Mouse (Mus musculus) liver, embryonic 14.5 days (tissue): ENCODE measurements around the gene Atxn1. TPM values are rescaled to one million over a fixed set of nuclear protein-coding genes. Genes with fewer than 3 reads are reported as not detected.

Experiments used
- ATAC-seq: fragments of 200-750 bp; cut with Nextera tagmentation; 2 replicates; pipeline ENCODE4 v1.8.0; 2017; ENCODE audit warnings: moderate number of reproducible peaks, mild to moderate bottlenecking, moderate library complexity; ENCODE audit not compliant: insufficient read depth
- DNase-seq, 3 experiments: peaks; one replicate each; pipeline ENCODE4 v3.0.0-alpha.2; 2012 to 2013; ENCODE audit warnings: low read depth in 3 of 3, low spot score in 3 of 3
- H3K27ac ChIP-seq: fragments of 300-500 bp; sonication (generic); 2 replicates; pipeline ENCODE4 v1.5.1; 2014; ENCODE audit warnings: moderate library complexity, mild to moderate bottlenecking, control low read depth, inconsistent platforms
- H3K27me3 ChIP-seq: fragments of 300-500 bp; sonication (generic); 2 replicates; pipeline ENCODE4 v1.6.1; 2014; ENCODE audit warnings: mild to moderate bottlenecking, low read length, moderate library complexity; ENCODE audit not compliant: control insufficient read depth, insufficient read depth
- H3K36me3 ChIP-seq: fragments of 300-500 bp; sonication (generic); replicated peaks from 2 replicates; pipeline ENCODE4 v1.6.1; 2014; ENCODE audit warnings: low read depth; ENCODE audit not compliant: control insufficient read depth, insufficient read depth
- H3K4me1 ChIP-seq, 2 experiments: fragments of 200-500 bp in 1 of 2; fragments of 300-500 bp in 1 of 2; sonication (generic) in 1 of 2; replicated peaks; 2 replicates each; pipeline ENCODE4 v1.6.1; 2012 to 2014; ENCODE audit warnings: antibody characterized with exemption in 1 of 2, inconsistent platforms in 1 of 2, low read length in 1 of 2; ENCODE audit not compliant: control insufficient read depth in 2 of 2, insufficient read depth in 2 of 2
- H3K4me2 ChIP-seq: fragments of 300-500 bp; sonication (generic); 2 replicates; pipeline ENCODE4 v1.6.1; 2014; ENCODE audit warnings: low read depth, mild to moderate bottlenecking, control low read depth, moderate library complexity
- H3K4me3 ChIP-seq, 2 experiments: fragments of 200-500 bp in 1 of 2; fragments of 300-500 bp in 1 of 2; sonication (generic) in 1 of 2; 2 replicates each; pipeline ENCODE4 v1.5.1; 2012 to 2014; ENCODE audit warnings: low read depth in 2 of 2, low read length in 2 of 2, mild to moderate bottlenecking in 2 of 2, control low read depth in 1 of 2, inconsistent platforms in 1 of 2, moderate library complexity in 1 of 2; ENCODE audit not compliant: insufficient read depth in 1 of 2
- H3K9ac ChIP-seq: fragments of 300-500 bp; sonication (generic); replicated peaks from 2 replicates; pipeline ENCODE4 v1.6.1; 2014; ENCODE audit warnings: mild to moderate bottlenecking, control low read depth, moderate library complexity
- H3K9me3 ChIP-seq: fragments of 300-500 bp; sonication (generic); 2 replicates; pipeline ENCODE4 v1.6.1; 2016; ENCODE audit warnings: low read length, mixed read lengths; ENCODE audit not compliant: control insufficient read depth
- CTCF ChIP-seq: IDR thresholded peaks from 2 replicates; pipeline ENCODE4 v1.5.1; 2016; ENCODE audit warnings: antibody characterized with exemption, low read depth, control low read depth
- EP300 ChIP-seq: IDR thresholded peaks from 2 replicates; pipeline ENCODE4 v1.6.1; 2016; ENCODE audit warnings: antibody characterized with exemption, low read depth
- WGBS: fragments of 180-500 bp; shearing (Covaris S2); extraction: QIAGEN DNeasy Blood & Tissue Kit; methylation state at CpG from one replicate; pipeline ENCODE4 v1.1.7; 2014; ENCODE audit not compliant: insufficient replicate concordance; 5-methylcytosine and 5-hydroxymethylcytosine counted together
- polyA plus RNA-seq, 2 experiments: library from polyadenylated mRNA; depleted of rRNA in 1 of 2; stranded (reverse) in 1 of 2; unstranded in 1 of 2; fragments of >200 nt; fragmentation: Nextera tagmentation in 1 of 2; extraction: Ambion mirVana in 1 of 2; gene quantifications; 2 replicates each; pipeline versions ENCODE4 v1.2.1 to v1.2.3; 2012 to 2014

Atxn1 gene
- polyA plus RNA-seq, 2 experiments: 1.0 to 1.2 TPM

- H3K4me2 ChIP-seq: no peak overlapping the region
- H3K36me3 ChIP-seq: no peaks in the 10 kb centered on the region
- H3K27ac ChIP-seq: no peak overlapping the region
- WGBS: 80% methylated on average over 9 of the region's 9 CpGs
- no peaks in the 10 kb centered on the region for H3K9me3 ChIP-seq
- H3K4me1 ChIP-seq: peaks cover 3% of the 10 kb centered on the region in 2 experiments; a peak in 2 of 4 replicates
- TF ChIP-seq CTCF: no peak
- TF ChIP-seq EP300: no peak
- no peak overlapping the region for H3K4me3 ChIP-seq
- ATAC-seq: no peak
- no peaks in the 10 kb centered on the region for H3K27me3 ChIP-seq
- H3K9ac ChIP-seq: no peak overlapping the region
- no peak for DNase-seq
These were observed 402.8 kb downstream of the Atxn1 start for GRCm38 (mm10) chr13:45562011-45562410.

- Histone ChIP-seq H3K9me3 (no peaks in the 10 kb centered on the region), H3K9ac (no peak overlapping the region), H3K4me1 (peaks cover 3% of the 10 kb centered on the region in 2 experiments; a peak in 2 of 4 replicates), H3K4me3 (no peak overlapping the region), H3K27ac (no peak overlapping the region), H3K36me3 (no peaks in the 10 kb centered on the region), H3K27me3 (no peaks in the 10 kb centered on the region), H3K4me2 (no peak overlapping the region)
- 58% methylated on average over 7 of the region's 7 CpGs for WGBS
- TF ChIP-seq EP300: no peak
- peak; percentile 77 for TF ChIP-seq CTCF
- ATAC-seq (no peak), DNase-seq (peak in 1 of 3 experiments; percentile 32)
These were observed 404.3 kb downstream of the Atxn1 start for GRCm38 (mm10) chr13:45560543-45560942.

- Histone ChIP-seq H3K27me3 (no peaks in the 10 kb centered on the region), H3K27ac (no peak overlapping the region), H3K4me2 (no peak overlapping the region), H3K9me3 (no peaks in the 10 kb centered on the region), H3K36me3 (no peaks in the 10 kb centered on the region), H3K4me3 (no peak overlapping the region), H3K4me1 (peaks cover 3% of the 10 kb centered on the region in 2 experiments; a peak in 2 of 4 replicates), H3K9ac (no peak overlapping the region)
- no peak for DNase-seq
- 78% methylated on average over 3 of the region's 3 CpGs for WGBS
- no peak for ATAC-seq
- TF ChIP-seq CTCF: no peak
- TF ChIP-seq EP300: no peak
These were observed 405.6 kb downstream of the Atxn1 start for GRCm38 (mm10) chr13:45559258-45559657.

GRCm38 (mm10) chr13:45558367-45558766 lies 406.4 kb downstream of the Atxn1 start:
- Histone ChIP-seq H3K9me3 (no peaks in the 10 kb centered on the region), H3K9ac (no peak overlapping the region), H3K27ac (no peak overlapping the region), H3K27me3 (no peaks in the 10 kb centered on the region), H3K36me3 (no peaks in the 10 kb centered on the region), H3K4me3 (no peak overlapping the region), H3K4me1 (peaks cover 3% of the 10 kb centered on the region in 2 experiments; a peak in 2 of 4 replicates), H3K4me2 (no peak overlapping the region)
- WGBS: 39% methylated on average over 4 of the region's 4 CpGs
- no peak for TF ChIP-seq CTCF
- TF ChIP-seq EP300: no peak
- DNase-seq: no peak
- ATAC-seq: 0 out of 2 replicates have a peak, but pooled peaks have one; percentile 43

GRCm38 (mm10) chr13:45553674-45554073 lies 411.1 kb downstream of the Atxn1 start:
- no peaks in the 10 kb centered on the region for H3K9me3 ChIP-seq
- WGBS: 79% methylated on average over 7 of the region's 7 CpGs
- DNase-seq: no peak
- no peak overlapping the region for H3K27ac ChIP-seq
- H3K27me3 ChIP-seq: no peaks in the 10 kb centered on the region
- no peak overlapping the region for H3K9ac ChIP-seq
- H3K4me3 ChIP-seq: no peak overlapping the region
- peaks cover 0 to 6% of the 10 kb centered on the region in 2 experiments; a peak in 2 of 4 replicates for H3K4me1 ChIP-seq
- ATAC-seq: no peak
- H3K4me2 ChIP-seq: no peak overlapping the region
- TF ChIP-seq CTCF: no peak
- no peak for TF ChIP-seq EP300
- peaks cover 15% of the 10 kb centered on the region for H3K36me3 ChIP-seq
